Mouse (Mus musculus): ENCODE results near the gene Ankrd12. TPM values are rescaled to one million over a fixed set of nuclear protein-coding genes. Genes with fewer than 3 reads are reported as not detected.

The Ankrd12 gene
- polyA plus RNA-seq, 1 experiment from 2014 or later, result 52.9 TPM

GRCm38 (mm10) chr17:65916135-65916668 lies 160.7 kb downstream of the Ankrd12 start:
- Histone ChIP-seq H3K9ac (no peak overlapping the region), H3K27ac (peak overlapping the region; percentile 91), H3K4me3 (replicated peaks) (no peak overlapping the region), H3K27me3 (no peaks in the 10 kb centered on the region), H3K4me2 (no peak overlapping the region; the same call in 1 of the 2 replicates), H3K36me3 (replicated peaks) (no peaks in the 10 kb centered on the region), H3K4me1 (peaks cover 24% of the 10 kb centered on the region), H3K9me3 (no peaks in the 10 kb centered on the region)
- WGBS, result 10% methylated on average over 8 of the region's 8 CpGs
- ATAC-seq (ENCODE audit: low FRiP score), result peak; percentile 90

Other genes starting within 250 kb of the Ankrd12 start
- 39.6 and 43.9 TPM in 2 replicates for gene Ralbp1, start 191.3 kb downstream of the Ankrd12 start, polyA plus RNA-seq (2016; fragmentation: Nextera tagmentation; extraction: Ambion mirVana)
- 100 and 101 TPM in 2 replicates for gene Twsg1, start 125.9 kb downstream of the Ankrd12 start, polyA plus RNA-seq (2016; fragmentation: Nextera tagmentation; extraction: Ambion mirVana)
- gene Ndufv2, start 24.5 kb upstream of the Ankrd12 start, polyA plus RNA-seq (2016; fragmentation: Nextera tagmentation; extraction: Ambion mirVana), result 272 and 275 TPM in 2 replicates
- gene Washc1, start 34.5 kb upstream of the Ankrd12 start, polyA plus RNA-seq (2016; fragmentation: Nextera tagmentation; extraction: Ambion mirVana), result 34.8 and 35.2 TPM in 2 replicates
- gene Ddx11, start 46.4 kb upstream of the Ankrd12 start, polyA plus RNA-seq (2016; fragmentation: Nextera tagmentation; extraction: Ambion mirVana), result 25.0 and 30.2 TPM in 2 replicates